Mouse (Mus musculus) forebrain, embryonic 13.5 days (tissue): ENCODE data around the gene Rnf150. TPM values are rescaled to one million over a fixed set of nuclear protein-coding genes. Genes with fewer than 3 reads are reported as not detected.

Experiments used
- ATAC-seq: fragments of 200-750 bp; cut with Nextera tagmentation; 2 replicates; pipeline ENCODE4 v1.8.0; 2017
- H3K27ac ChIP-seq: fragments of 300-500 bp; sonication (generic); 2 replicates; pipeline ENCODE4 v1.5.1; 2015; ENCODE audit warnings: inconsistent platforms, mild to moderate bottlenecking, moderate library complexity
- H3K27me3 ChIP-seq: fragments of 300-500 bp; sonication (generic); 2 replicates; pipeline ENCODE4 v1.6.1; 2015; ENCODE audit warnings: mild to moderate bottlenecking, inconsistent platforms
- H3K36me3 ChIP-seq: fragments of 300-500 bp; sonication (generic); 2 replicates; pipeline ENCODE4 v1.6.1; 2015; ENCODE audit warnings: mild to moderate bottlenecking, inconsistent platforms; ENCODE audit not compliant: poor library complexity, severe bottlenecking
- H3K4me1 ChIP-seq: fragments of 300-500 bp; sonication (generic); 2 replicates; pipeline ENCODE4 v1.6.1; 2015; ENCODE audit warnings: inconsistent platforms
- H3K4me2 ChIP-seq: fragments of 300-500 bp; sonication (generic); 2 replicates; pipeline ENCODE4 v1.6.1; 2015; ENCODE audit warnings: inconsistent platforms, mild to moderate bottlenecking, moderate library complexity
- H3K4me3 ChIP-seq: fragments of 300-500 bp; sonication (generic); 2 replicates; pipeline ENCODE4 v1.5.1; 2015; ENCODE audit warnings: mild to moderate bottlenecking, inconsistent platforms
- H3K9ac ChIP-seq: fragments of 300-500 bp; sonication (generic); 2 replicates; pipeline ENCODE4 v1.6.1; 2015; ENCODE audit warnings: mild to moderate bottlenecking, inconsistent platforms
- H3K9me3 ChIP-seq: fragments of 300-500 bp; sonication (generic); replicated peaks from 2 replicates; pipeline ENCODE4 v1.6.1; 2016; ENCODE audit warnings: inconsistent platforms
- WGBS: fragments of 180-500 bp; shearing (Covaris S2); methylation state at CpG from one replicate; pipeline ENCODE4 v1.1.7; 2015; 5-methylcytosine and 5-hydroxymethylcytosine counted together
- polyA plus RNA-seq: library from polyadenylated mRNA; unstranded; fragments of >200 nt; fragmentation: Nextera tagmentation; extraction: Ambion mirVana; gene quantifications from 2 replicates; pipeline ENCODE4 v1.2.1, GENCODE M21; 2015

Rnf150 gene
- polyA plus RNA-seq, 1 experiment from 2014 or later: 1.5 TPM

GRCm38 (mm10) chr8:82919676-82920075, 56.5 kb downstream of the Rnf150 start:
- no peak for ATAC-seq
- Histone ChIP-seq H3K27ac (no peak overlapping the region), H3K9me3 (no peaks in the 10 kb centered on the region), H3K4me1 (peaks cover 6% of the 10 kb centered on the region; the same call in 1 of the 2 replicates), H3K9ac (no peak overlapping the region), H3K36me3 (no peaks in the 10 kb centered on the region), H3K4me2 (no peak overlapping the region), H3K27me3 (no peaks in the 10 kb centered on the region), H3K4me3 (no peak overlapping the region)
- WGBS: 58% methylated on average over 4 of the region's 4 CpGs

- 53% methylated on average over 4 of the region's 4 CpGs for WGBS
- H3K9me3 ChIP-seq: no peaks in the 10 kb centered on the region
- H3K4me1 ChIP-seq: peaks cover 6% of the 10 kb centered on the region; the same call in 1 of the 2 replicates
- H3K27me3 ChIP-seq: no peaks in the 10 kb centered on the region
- no peak overlapping the region for H3K4me2 ChIP-seq
- no peak for ATAC-seq
- no peak overlapping the region for H3K4me3 ChIP-seq
- H3K36me3 ChIP-seq: no peaks in the 10 kb centered on the region
- H3K27ac ChIP-seq: no peak overlapping the region
- no peak overlapping the region for H3K9ac ChIP-seq
Measured at GRCm38 (mm10) chr8:82920124-82920523, 57.0 kb downstream of the Rnf150 start.

- WGBS: 94% methylated on average over 3 of the region's 3 CpGs
- no peak overlapping the region for H3K4me3 ChIP-seq
- no peaks in the 10 kb centered on the region for H3K4me1 ChIP-seq
- no peaks in the 10 kb centered on the region for H3K36me3 ChIP-seq
- no peak overlapping the region for H3K9ac ChIP-seq
- no peak overlapping the region for H3K4me2 ChIP-seq
- H3K27me3 ChIP-seq: no peaks in the 10 kb centered on the region
- H3K27ac ChIP-seq: no peak overlapping the region
- H3K9me3 ChIP-seq: no peaks in the 10 kb centered on the region
- no peak for ATAC-seq
Measured at GRCm38 (mm10) chr8:82925286-82925685, 62.1 kb downstream of the Rnf150 start.

- 87% methylated on average over 5 of the region's 5 CpGs for WGBS
- Histone ChIP-seq H3K27ac (no peak overlapping the region), H3K9me3 (no peaks in the 10 kb centered on the region), H3K9ac (no peak overlapping the region), H3K4me1 (no peaks in the 10 kb centered on the region), H3K4me3 (no peak overlapping the region), H3K4me2 (no peak overlapping the region), H3K36me3 (no peaks in the 10 kb centered on the region), H3K27me3 (no peaks in the 10 kb centered on the region)
- no peak for ATAC-seq
Measured at GRCm38 (mm10) chr8:82926518-82926917, 63.4 kb downstream of the Rnf150 start.

- no peaks in the 10 kb centered on the region for H3K36me3 ChIP-seq
Measured at GRCm38 (mm10) chr8:82931554-82931953, 68.4 kb downstream of the Rnf150 start.

GRCm38 (mm10) chr8:82936162-82936561, 73.0 kb downstream of the Rnf150 start:
- H3K4me2 ChIP-seq: no peak overlapping the region
- no peaks in the 10 kb centered on the region for H3K27me3 ChIP-seq
- no peak for ATAC-seq
- no peaks in the 10 kb centered on the region for H3K9me3 ChIP-seq
- H3K4me3 ChIP-seq: no peak overlapping the region
- no peaks in the 10 kb centered on the region for H3K36me3 ChIP-seq
- no peak overlapping the region for H3K27ac ChIP-seq
- WGBS: 89% methylated on average over 7 of the region's 7 CpGs
- no peak overlapping the region for H3K9ac ChIP-seq
- H3K4me1 ChIP-seq: no peaks in the 10 kb centered on the region

More at GRCm38 (mm10) chr8:82931554-82931953, 68.4 kb downstream of the Rnf150 start:
- Histone ChIP-seq H3K9ac (no peak overlapping the region), H3K27me3 (no peaks in the 10 kb centered on the region), H3K4me3 (no peak overlapping the region), H3K4me2 (no peak overlapping the region), H3K4me1 (no peaks in the 10 kb centered on the region), H3K27ac (no peak overlapping the region), H3K9me3 (no peaks in the 10 kb centered on the region)
- no peak for ATAC-seq
- 94% methylated on average over 7 of the region's 7 CpGs for WGBS

- Histone ChIP-seq H3K27ac (no peak overlapping the region), H3K9ac (no peak overlapping the region), H3K4me1 (no peaks in the 10 kb centered on the region), H3K27me3 (no peaks in the 10 kb centered on the region), H3K36me3 (no peaks in the 10 kb centered on the region), H3K4me2 (no peak overlapping the region), H3K9me3 (no peaks in the 10 kb centered on the region), H3K4me3 (no peak overlapping the region)
- no peak for ATAC-seq
- WGBS: 71% methylated on average over 4 of the region's 4 CpGs
Measured at GRCm38 (mm10) chr8:82936866-82937265, 73.7 kb downstream of the Rnf150 start.

GRCm38 (mm10) chr8:82939912-82940311, 76.8 kb downstream of the Rnf150 start:
- Histone ChIP-seq H3K36me3 (no peaks in the 10 kb centered on the region), H3K4me2 (no peak overlapping the region), H3K9ac (no peak overlapping the region), H3K4me3 (no peak overlapping the region), H3K27ac (no peak overlapping the region), H3K4me1 (peaks cover 16% of the 10 kb centered on the region), H3K27me3 (no peaks in the 10 kb centered on the region), H3K9me3 (no peaks in the 10 kb centered on the region)
- no peak for ATAC-seq
- WGBS: 74% methylated on average over 6 of the region's 6 CpGs

- peak; percentile 68 for ATAC-seq
- no peaks in the 10 kb centered on the region for H3K36me3 ChIP-seq
Measured at GRCm38 (mm10) chr8:82943223-82944006, 80.3 kb downstream of the Rnf150 start.

GRCm38 (mm10) chr8:82945867-82946266, 82.7 kb downstream of the Rnf150 start:
- Histone ChIP-seq H3K27ac (no peak overlapping the region), H3K4me2 (no peak overlapping the region), H3K9ac (no peak overlapping the region), H3K9me3 (no peaks in the 10 kb centered on the region), H3K4me1 (peaks cover 16% of the 10 kb centered on the region), H3K36me3 (no peaks in the 10 kb centered on the region), H3K4me3 (no peak overlapping the region), H3K27me3 (no peaks in the 10 kb centered on the region)
- WGBS: 91% methylated on average over 3 of the region's 3 CpGs
- ATAC-seq: no peak

More at GRCm38 (mm10) chr8:82943223-82944006, 80.3 kb downstream of the Rnf150 start:
- Histone ChIP-seq H3K9me3 (no peaks in the 10 kb centered on the region), H3K9ac (no peak overlapping the region), H3K4me2 (no peak overlapping the region), H3K27me3 (no peaks in the 10 kb centered on the region), H3K4me1 (peaks cover 16% of the 10 kb centered on the region), H3K27ac (no peak overlapping the region), H3K4me3 (no peak overlapping the region)
- WGBS: 20% methylated on average over 6 of the region's 6 CpGs

GRCm38 (mm10) chr8:82946658-82947057, 83.5 kb downstream of the Rnf150 start:
- H3K9me3 ChIP-seq: no peaks in the 10 kb centered on the region
- H3K36me3 ChIP-seq: no peaks in the 10 kb centered on the region
- no peak overlapping the region for H3K4me3 ChIP-seq
- no peak overlapping the region for H3K27ac ChIP-seq
- H3K4me1 ChIP-seq: peaks cover 16% of the 10 kb centered on the region
- H3K4me2 ChIP-seq: no peak overlapping the region
- no peaks in the 10 kb centered on the region for H3K27me3 ChIP-seq
- no peak for ATAC-seq
- no peak overlapping the region for H3K9ac ChIP-seq
- 81% methylated on average over 1 of the region's 1 CpGs for WGBS

- 47% methylated on average over 7 of the region's 7 CpGs for WGBS
- ATAC-seq: no peak
Measured at GRCm38 (mm10) chr8:82955162-82955754, 92.1 kb downstream of the Rnf150 start.

More at GRCm38 (mm10) chr8:82955162-82955754, 92.1 kb downstream of the Rnf150 start:
- Histone ChIP-seq H3K9me3 (no peaks in the 10 kb centered on the region), H3K4me1 (peaks cover 8% of the 10 kb centered on the region; the same call in 1 of the 2 replicates), H3K27ac (no peak overlapping the region), H3K36me3 (no peaks in the 10 kb centered on the region), H3K9ac (no peak overlapping the region), H3K4me3 (no peak overlapping the region), H3K27me3 (no peaks in the 10 kb centered on the region), H3K4me2 (no peak overlapping the region)
